Mouse (Mus musculus) layer of hippocampus, postnatal 36 days (tissue): ENCODE results near the gene Osbpl11. TPM values are rescaled to one million over a fixed set of nuclear protein-coding genes. Genes with fewer than 3 reads are reported as not detected.
"Not testable (repeated sequence)": the region's sequence is repeated elsewhere in the genome, so short reads cannot be mapped to it uniquely, and the experiment has no call there.

Experiments
- DNase-seq, 2 experiments: peaks; one replicate each; pipeline ENCODE4 v3.0.0; 2022
- total RNA-seq, 2 experiments: library from RNA; stranded (reverse); gene quantifications; 2 replicates each; pipeline ENCODE4 v1.2.3; 2021

Osbpl11 gene
- total RNA-seq: 10 to 100 TPM; 18.4 to 19.9 TPM

DNA sequence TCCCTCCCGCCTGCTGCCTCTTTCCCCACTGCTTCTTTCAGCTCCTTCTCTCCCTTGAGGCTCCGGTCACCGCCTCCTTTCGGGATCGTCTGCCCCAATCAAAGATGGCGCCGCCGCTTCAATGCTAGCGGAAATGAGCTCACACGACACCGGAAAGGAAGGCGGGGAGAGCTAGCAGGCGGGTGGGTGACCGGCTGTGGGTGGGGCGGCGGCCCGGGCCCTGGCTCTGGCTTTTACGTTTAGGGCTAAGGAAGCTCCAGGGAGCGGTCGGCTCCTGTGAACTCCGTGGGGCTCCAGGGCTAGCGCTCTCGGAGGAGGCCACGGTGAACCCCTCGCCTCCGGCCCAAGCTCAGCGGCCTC, at the start of gene Osbpl11:
Osbpl11 (plus strand) TSS at position 171 of the 360 bp plus-strand sequence.
- peak; percentile 94 to 96 for DNase-seq

DNA sequence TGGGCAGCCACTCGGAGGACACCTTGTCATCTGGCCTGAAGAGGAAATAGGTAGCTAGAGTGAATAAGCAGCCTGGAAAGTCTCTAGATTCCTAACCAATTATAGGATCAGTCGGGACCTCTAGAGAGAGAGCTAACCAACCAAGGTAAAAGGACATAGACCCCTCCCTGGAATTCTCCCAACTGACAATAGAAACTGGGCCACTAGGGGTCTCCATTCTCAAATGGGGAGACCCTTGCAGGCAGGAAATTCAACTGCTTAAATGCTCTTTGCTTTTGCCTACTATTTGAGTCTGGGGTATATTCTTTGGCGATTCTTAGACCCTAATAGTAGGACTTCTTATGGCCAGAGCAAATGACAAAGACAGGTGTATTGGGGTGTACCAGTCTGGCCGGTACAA, 49.7 kb upstream of the Osbpl11 start:
- no peak for DNase-seq

DNA sequence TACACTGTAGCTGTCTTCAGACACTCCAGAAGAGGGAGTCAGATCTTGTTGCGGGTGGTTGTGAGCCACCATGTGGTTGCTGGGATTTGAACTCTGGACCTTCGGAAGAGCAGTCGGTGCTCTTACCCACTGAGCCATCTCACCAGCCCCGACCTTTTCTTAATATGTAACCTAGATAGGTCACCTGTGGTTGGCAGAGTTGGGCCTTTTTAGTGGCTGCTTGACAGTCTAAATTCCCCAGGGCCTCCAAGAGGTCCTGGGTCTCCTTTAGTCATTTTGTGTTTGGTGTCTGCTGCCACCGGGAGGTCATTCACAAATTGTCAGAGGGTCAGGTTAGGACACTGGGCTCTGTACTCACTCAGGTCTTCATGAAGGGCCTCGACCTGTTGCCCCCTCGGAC, 45.8 kb upstream of the Osbpl11 start:
- not testable (repeated sequence) for DNase-seq

DNA sequence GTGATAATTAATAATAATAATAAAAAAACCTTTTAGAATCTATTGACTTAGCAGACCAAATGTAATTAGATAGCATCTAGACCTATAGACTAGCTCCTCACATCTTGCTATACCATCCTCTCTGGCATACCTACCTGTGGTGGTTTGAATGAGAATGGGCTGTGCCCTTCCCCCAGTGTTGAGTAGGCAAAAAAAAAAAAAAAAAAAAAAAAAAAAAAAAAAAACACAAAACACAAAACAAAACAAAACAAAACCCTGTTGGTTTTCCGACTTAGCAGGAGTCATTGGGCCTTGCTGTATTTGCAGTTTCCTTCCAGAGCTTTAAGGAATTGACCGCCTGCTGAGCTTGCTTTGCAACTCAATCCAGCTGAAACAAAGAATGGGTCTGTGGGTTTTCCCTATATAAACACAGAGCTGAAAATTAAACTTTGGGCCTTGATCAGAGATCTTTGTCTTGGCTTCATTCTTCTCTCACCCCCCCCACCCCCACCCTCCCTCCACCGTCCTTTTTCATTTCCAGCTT, 43.1 kb upstream of the Osbpl11 start:
- no peak for DNase-seq

DNA sequence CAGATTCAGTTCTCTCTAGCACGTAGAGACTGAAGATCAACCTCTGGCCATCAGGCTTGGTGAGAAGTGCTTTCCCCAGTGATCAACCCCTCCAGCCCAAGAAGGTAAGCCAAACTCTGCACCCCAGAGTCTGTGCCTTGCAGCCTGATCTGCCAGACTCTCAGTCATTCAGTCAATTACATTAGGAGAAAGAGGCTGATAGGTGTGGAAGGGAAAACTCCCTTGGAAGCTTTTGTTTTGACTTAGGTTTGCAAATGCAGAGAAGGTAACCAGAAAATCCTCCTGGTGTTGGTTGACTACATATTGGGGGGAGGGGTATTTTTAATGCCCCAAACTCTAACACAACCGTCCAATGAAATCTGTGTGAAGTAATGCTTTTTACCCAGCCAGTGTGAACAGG, 41.4 kb upstream of the Osbpl11 start:
- no peak for DNase-seq

DNA sequence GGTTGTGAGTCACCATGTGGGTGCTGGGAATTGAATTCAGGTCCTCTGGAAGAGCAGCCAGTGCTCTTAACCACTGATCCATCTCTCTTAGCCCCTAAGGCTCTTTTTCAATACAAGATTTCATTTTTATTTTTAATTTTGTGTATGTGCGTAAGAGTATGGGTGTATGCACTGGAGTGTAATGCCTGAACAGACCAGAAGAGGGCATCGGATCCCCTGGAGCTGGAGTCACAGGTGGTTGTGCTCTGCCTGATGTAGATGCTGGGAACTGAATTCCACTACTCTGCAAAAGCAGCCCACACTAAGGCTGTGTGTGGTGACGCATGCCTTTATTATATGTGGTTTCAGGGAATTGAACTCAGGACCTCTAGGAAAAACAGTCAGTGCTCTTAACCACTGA, 38.7 kb upstream of the Osbpl11 start:
- DNase-seq: no peak

DNA sequence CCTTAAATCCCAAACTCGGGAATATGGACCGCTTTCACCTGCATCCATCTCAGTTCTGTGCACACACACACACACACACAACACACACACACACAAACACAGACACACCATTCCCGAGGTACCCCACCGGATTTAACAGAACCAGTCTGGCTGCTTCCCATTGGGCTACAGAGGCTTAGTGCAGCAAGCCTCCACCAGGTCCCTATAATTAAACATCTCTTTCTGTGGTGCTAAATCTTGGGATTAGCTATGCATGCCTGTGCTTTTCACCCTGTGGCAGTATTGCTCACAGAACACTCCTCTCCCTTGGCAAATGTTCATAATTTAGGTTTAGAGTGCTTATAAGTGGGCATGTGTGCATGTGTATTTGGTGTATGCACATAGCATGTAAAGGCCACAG, 36.7 kb upstream of the Osbpl11 start:
- no peak for DNase-seq

DNA sequence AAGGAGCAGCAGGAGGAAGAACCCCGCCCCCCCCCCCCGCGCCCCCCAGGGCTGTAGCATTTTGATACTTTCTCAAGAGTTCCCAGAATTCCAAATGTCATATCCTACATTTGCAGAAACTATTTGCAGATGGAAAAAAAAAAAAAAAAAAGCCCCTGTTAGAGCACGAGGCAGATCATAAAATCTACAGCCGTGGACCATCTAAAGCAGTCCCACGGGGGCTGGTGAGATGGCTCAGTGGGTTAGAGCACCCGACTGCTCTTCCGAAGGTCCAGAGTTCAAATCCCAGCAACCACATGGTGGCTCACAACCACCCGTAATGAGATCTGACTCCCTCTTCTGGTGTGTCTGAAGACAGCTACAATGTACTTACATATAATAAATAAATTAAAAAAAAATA, 34.0 kb upstream of the Osbpl11 start:
- DNase-seq: not testable (repeated sequence)

DNA sequence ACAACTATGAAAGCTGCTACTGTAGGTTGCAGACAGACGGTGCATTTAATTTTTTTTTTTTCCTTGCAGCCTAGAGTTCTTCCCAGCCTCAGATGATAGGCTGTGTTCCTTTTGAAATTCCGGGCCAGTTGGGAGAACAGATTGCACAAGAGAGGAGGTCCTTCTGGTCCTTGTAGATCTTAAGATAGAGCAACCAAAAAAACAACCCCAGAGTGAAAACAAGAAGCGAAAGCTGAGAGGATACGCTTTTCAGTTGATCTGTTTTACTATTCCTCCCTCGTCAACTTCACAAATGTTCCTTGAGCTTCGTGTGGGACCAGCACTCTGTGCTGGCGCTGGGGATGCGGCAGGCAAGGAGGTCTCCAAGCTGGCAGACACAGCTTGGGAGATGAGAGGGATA, 33.3 kb upstream of the Osbpl11 start:
- peak; percentile 57 to 67 for DNase-seq

DNA sequence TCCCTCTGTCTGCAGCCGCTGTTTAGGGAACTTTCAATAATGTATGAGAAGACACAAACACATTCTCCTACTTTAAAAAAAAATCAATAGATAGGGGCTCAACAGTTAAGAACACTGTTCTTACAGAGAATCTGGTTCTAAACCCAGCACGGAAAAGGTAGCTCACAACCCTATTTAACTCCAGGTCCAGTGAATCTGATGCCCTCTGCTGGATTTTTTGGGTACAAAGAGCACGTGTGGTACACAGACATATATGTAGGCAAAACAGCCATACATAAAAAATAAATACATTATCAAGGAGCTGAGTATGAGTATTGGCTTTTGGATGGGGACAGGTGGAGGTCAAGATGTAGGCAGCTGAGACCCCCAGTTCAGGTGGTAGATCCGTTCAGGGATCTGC, 29.9 kb upstream of the Osbpl11 start:
- DNase-seq: no peak

DNA sequence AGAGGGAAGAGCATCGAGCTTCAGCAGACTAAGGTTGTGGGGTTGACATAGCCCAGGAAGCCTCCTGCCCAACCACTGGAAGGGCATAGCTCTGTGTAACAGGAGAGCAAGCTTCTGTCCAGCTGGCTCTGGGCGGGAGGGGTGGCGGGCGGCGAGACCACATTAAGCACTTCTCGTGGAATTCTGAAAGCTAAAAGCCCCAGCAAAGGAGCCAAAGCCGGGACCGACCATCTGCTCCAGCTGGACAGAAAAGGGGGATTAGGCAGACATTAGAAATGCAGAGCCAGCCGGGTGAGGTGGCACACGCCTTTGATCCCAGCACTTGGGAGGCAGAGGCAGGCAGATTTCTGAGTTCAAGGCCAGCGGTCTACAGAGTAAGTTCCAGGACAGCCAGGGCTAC, 26.9 kb upstream of the Osbpl11 start:
- DNase-seq: no peak

DNA sequence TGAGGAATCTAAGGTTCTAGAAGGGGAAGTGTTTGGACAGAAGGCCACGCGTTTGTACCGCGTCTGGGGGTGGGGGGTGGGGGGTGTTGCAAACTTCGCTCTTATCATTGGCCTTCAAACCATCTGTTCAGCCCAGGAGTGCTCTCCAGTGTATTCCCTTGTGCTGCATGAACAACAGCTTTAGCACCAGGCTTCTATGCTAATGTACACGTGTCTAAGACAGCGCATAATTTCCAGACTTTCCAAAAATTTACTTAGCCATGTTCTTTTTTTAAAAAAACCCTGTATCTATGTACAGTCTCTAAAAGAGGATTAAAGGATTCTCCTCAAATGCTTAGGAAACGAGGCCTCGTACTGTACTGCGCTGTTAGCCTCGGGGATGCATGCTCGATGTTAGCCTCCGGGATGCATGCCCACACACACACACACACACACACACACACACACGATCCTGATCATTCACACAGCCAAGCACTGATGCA, 26.2 kb upstream of the Osbpl11 start:
- no peak for DNase-seq

DNA sequence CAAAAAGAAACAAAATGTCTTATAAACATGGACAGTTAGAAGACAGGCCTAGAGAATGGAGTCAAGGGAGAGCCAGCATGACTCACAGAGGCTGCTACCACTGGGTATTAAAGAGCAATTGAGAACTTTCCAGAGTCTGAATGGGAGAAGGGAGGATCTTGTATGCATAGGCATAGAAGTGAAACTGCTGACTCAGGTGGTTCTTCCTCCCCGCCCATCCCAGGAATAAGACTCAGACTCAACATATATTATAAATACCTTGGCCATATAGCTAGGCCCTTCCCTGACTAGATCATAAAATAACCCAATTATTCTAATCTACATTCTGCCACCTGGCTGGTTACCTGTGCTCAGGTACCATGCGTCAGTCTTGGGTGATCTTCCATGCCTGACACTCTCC, 25.5 kb upstream of the Osbpl11 start:
- DNase-seq: no peak

DNA sequence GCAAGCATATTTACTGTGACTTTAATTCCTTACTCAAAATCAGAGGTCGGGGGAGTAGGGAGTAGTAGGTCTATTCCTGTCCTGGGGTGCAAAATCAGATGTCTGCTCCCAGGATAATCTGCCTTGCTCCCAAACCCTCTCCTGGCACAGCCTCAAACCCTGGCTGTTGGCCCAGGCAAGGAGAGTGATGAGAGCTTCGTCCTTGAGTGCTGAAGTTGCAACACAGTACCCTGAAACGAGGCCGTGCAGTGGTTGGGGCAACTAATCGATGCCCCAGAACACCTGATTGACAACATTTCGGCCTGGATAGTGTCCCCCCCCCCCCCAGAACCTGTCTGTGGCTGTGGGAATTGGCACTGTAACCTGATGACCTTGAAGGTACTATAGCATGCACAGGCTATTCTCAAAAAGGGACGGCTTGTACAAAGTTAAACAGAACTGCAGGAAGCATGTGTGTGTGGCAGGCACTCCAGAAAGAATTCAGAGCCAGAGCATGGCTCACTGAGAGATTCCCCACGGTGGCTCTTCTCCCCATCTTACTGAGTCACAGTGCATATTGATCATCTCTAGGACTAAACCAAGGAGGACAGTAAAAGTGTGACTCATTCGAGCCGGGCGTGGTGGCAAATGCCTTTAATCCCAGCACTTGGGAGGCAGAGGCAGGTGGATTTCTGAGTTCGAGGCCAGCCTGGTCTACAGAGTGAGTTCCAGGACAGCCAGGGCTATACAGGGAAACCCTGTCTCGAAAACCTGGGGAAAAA, 21.4 kb upstream of the Osbpl11 start:
- DNase-seq: no peak

DNA sequence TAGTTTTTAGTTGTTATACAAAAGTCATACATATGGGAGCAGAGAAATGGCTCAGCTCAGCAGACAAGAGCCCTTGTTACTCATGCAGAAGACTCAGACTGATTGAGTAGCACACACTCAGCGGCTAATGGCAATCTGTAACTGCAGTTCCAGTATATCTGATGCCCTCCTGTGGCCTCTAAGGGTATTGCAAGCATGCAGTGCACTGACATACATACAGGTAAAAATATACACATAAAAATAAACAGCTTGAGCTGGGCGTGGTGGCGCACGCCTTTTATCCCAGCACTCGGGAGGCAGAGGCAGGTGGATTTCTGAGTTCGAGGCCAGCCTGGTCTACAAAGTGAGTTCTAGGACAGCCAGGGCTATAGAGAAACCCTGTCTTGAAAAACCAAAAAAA, 18.6 kb upstream of the Osbpl11 start:
- not testable (repeated sequence) for DNase-seq

DNA sequence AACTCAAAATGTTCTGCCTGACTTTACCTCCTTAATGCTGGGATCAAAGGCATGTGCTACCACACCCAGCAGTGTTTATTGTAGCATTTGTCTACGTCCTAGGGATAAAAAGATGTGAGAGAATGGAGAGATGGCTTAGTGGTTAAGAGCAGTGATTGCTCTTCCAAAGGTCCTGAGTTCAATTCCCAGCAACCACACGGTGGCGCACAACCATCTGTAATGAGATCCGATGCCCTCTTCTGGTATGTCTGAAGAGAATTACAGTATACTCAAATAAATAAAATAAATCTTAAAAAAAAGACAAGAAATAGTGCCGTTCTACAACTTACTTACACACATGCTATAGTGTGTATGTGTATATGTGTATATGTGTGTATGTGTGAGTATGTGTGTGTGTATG, 17.3 kb upstream of the Osbpl11 start:
- DNase-seq: no peak

DNA sequence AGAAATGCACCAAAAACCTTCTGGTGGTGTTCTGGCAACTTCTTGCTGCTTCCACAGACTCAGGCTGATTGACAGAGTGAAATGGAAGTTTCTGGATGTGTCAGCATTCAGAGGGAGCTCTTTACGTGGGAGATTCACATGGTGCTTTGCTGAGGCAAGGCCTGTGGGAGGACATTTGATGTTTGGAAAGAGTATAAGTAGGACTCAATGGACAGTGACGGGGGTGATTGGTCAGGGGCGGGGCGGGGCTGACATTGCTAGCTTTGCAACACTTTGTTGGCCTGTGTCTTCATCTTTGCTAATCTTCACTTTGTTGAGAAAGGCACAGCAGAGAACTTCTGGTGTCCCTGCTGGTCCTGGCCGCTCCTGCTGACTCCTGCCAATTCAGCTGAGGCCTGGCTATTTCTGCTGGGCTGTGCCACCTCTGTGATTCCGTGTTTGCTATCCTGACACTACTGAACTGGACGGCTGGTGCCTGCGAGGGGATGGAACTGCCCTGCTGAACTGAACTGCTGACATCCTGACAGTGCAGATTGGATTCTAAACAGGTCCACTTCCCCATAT, 15.3 kb upstream of the Osbpl11 start:
- DNase-seq: no peak

DNA sequence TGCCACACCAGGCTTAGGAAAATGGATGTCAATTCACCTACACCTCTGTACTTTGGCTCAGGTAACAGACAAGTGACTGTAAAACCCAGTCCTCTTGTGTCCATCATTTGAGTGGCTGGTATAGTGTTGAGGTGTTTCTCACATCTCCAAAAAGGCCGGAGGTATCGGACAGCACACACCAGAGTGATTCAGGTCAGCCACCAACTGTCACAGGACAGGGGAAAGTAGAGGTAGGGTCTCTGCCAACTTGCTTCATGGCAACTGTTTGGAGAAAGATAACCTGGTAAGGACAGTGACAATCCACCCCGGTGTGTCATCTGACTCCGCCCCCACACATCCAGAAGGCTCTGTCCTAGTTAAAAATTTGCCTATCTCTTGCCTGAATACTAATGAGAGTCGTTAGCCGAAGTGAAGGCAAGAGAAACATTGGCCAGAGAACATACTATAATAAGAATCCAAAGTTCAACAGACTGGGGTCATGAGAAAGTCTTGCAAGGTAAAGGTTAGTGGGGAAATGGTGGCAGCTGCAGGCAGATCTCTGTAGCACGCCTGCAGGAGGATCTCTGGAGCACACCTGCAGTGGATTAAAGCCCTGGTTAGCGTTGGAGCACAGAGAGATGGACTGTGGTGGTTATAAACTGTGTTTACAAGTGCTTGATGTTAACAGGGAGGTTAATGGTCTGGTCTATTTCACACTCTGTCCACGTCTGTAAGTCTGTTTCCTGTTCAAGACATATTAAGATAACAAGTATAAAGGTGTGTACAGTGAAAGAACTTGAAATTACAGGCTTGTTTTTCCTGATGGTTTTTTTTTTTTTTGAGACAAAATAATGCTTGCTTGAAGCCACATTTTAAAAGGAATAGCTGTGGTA, 13.9 kb upstream of the Osbpl11 start:
- no peak for DNase-seq

DNA sequence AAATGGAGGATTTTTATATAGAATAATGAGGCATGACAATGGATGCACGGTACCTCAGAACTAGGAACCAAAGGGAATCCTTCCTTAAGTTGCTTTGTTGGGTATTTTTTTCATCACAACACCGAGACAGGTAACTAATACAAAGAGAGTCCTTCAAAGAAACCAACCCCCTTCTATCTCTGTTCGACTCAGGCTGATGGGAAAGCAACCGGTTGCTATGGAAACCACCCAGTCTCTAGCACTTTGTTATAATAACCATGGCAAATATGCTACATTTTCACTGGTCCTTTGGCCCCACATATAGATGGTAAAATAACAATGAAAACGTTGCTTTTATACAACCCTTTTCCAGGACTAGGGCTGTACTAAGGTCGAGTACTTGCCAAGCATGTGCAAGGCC, 13.1 kb upstream of the Osbpl11 start:
- DNase-seq: no peak

DNA sequence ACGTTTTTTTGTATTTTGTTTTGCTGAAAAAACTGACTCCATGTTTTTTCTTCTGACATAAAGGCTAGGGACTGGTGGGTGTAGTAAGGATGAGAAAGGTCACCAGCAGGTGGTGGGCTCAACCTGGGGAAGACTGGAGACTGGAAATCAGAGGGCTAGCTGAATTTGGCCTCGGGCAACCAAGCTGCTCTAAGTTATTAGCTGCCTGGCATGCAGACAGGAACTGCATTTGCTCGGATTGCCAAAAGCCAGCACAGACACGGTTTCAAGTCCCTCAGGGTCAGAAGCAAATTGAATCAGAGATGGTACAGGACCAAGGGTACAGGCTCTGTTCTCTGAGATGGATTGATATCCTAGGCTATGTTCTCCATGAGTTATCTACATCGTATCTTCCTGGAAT, 11.7 kb upstream of the Osbpl11 start:
- DNase-seq: no peak

DNA sequence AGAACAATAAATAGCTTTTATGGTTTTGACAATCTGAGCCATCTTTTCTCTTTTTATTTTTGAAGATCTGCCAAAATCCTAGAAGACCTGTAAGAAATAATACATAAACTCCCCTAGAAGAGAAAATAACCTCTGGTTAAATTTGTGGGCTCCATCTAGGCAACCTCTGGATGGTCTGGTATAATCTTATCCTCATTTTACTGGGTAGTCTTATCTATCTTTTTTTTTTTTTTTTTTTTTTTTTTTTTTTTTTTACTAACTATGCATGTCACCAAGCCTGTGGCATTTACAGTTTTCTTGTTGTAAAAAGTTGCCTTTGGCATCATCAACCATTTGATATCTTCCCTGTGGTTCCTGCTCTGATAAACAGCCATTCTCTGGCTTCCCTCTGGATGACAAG, 10.2 kb upstream of the Osbpl11 start:
- DNase-seq: no peak

DNA sequence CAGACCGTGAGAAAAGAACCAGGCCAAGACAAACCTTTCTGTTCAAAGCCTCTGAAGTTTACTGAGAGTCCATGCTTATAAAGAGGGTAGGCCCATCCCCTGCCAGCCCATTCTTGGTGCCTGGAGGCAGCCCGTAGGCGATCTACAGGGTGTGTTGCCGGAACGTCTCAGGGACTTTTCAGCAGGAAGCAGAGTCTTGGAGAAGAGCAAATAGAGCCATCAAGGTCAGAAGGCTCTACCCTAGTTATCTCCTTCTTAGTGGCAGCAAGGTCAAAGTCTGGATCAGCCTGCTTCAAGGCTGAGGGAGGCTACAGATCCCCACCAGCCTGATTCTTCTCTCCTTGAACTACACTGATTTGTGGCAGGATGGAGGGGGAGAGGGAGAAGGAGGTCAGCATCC, 8.0 kb upstream of the Osbpl11 start:
- DNase-seq: not testable (repeated sequence)

DNA sequence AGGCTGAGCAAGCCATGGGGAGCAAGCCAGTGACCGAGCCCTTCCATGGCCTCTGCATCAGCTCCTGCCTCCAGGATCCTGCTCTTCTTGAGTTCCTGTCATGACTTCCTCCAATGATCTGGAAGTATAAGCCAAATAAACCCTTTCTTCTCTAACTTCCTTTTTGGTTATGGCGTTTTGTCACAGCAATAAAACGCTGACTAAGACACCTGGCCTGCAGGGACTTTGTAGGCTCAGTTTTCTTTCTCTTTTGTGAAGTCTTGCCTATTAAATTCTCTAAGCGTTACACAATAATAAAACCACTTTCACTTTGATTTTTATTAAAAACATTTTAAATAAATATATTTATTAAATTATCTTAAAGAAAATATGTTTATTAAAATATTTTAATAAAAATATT, 7.1 kb upstream of the Osbpl11 start:
- DNase-seq: no peak
